Mouse (Mus musculus): Measurements from ENCODE around the gene Tsc22d2. TPM values are rescaled to one million over a fixed set of nuclear protein-coding genes. Genes with fewer than 3 reads are reported as not detected.

Gene Tsc22d2
- polyA plus RNA-seq, 1 experiment from 2014 or later: 16.1 TPM

DNA sequence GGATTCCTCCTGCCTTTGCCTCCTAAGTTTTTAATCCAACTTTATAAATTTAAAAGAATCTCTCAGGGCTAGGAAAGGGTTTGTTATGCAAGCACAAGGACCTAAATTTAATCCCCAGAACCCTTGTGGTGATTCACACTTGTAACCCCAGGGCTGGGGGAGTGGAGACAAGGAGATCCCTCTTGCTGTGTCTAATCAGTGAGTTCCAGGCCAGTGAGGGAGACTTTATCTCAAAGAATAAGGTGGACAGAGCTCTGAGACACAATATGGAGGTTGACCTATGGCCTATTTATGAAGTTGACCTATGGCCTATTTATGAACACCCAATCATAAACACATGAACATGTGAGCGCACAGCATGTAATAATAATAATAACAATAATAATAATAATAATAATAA, 31.8 kb upstream of the Tsc22d2 start:
- ATAC-seq (ENCODE audit: low FRiP score, low TSS enrichment): no peak
- Histone ChIP-seq H3K4me3 (ENCODE audit: low read length) (no peak overlapping the region), H3K4me1 (ENCODE audit: control insufficient read depth, insufficient read depth, low read length) (no peaks in the 10 kb centered on the region), H3K9me3 (ENCODE audit: control insufficient read depth, low read length) (no peaks in the 10 kb centered on the region), H3K27ac (ENCODE audit: low read depth, low read length) (no peak overlapping the region), H3K4me2 (replicated peaks; ENCODE audit: low read depth, low read length) (no peak overlapping the region), H3K9ac (ENCODE audit: low read depth, low read length) (no peak overlapping the region), H3K36me3 (ENCODE audit: control insufficient read depth, insufficient read depth, low read length) (no peaks in the 10 kb centered on the region), H3K27me3 (ENCODE audit: control insufficient read depth, insufficient read depth, low read length) (no peaks in the 10 kb centered on the region)
- 90% methylated on average over 1 of the region's 1 CpGs for WGBS

GRCm38 (mm10) chr3:58385060-58385459, 29.5 kb upstream of the Tsc22d2 start:
- no peaks in the 10 kb centered on the region for H3K4me1 ChIP-seq (ENCODE audit: control insufficient read depth, insufficient read depth, low read length)
- WGBS: 28% methylated on average over 1 of the region's 1 CpGs
- H3K9me3 ChIP-seq (ENCODE audit: control insufficient read depth, low read length): no peaks in the 10 kb centered on the region
- no peak overlapping the region for H3K27ac ChIP-seq (ENCODE audit: low read depth, low read length)
- no peak for ATAC-seq (ENCODE audit: low FRiP score, low TSS enrichment)
- no peaks in the 10 kb centered on the region for H3K27me3 ChIP-seq (ENCODE audit: control insufficient read depth, insufficient read depth, low read length)
- H3K9ac ChIP-seq (ENCODE audit: low read depth, low read length): no peak overlapping the region
- H3K4me2 ChIP-seq (replicated peaks; ENCODE audit: low read depth, low read length): no peak overlapping the region
- H3K4me3 ChIP-seq (ENCODE audit: low read length): no peak overlapping the region
- H3K36me3 ChIP-seq (ENCODE audit: control insufficient read depth, insufficient read depth, low read length): no peaks in the 10 kb centered on the region

- no peak overlapping the region for H3K4me2 ChIP-seq (replicated peaks; ENCODE audit: low read depth, low read length)
- no peak overlapping the region for H3K9ac ChIP-seq (ENCODE audit: low read depth, low read length)
- 86% methylated on average over 4 of the region's 4 CpGs for WGBS
- ATAC-seq (ENCODE audit: low FRiP score, low TSS enrichment): no peak
- no peaks in the 10 kb centered on the region for H3K9me3 ChIP-seq (ENCODE audit: control insufficient read depth, low read length)
- no peaks in the 10 kb centered on the region for H3K4me1 ChIP-seq (ENCODE audit: control insufficient read depth, insufficient read depth, low read length)
- H3K27ac ChIP-seq (ENCODE audit: low read depth, low read length): no peak overlapping the region
- H3K27me3 ChIP-seq (ENCODE audit: control insufficient read depth, insufficient read depth, low read length): no peaks in the 10 kb centered on the region
- H3K36me3 ChIP-seq (ENCODE audit: control insufficient read depth, insufficient read depth, low read length): no peaks in the 10 kb centered on the region
- no peak overlapping the region for H3K4me3 ChIP-seq (ENCODE audit: low read length)
Observed at GRCm38 (mm10) chr3:58388731-58389130, 25.8 kb upstream of the Tsc22d2 start.

- Histone ChIP-seq H3K4me2 (replicated peaks; ENCODE audit: low read depth, low read length) (no peak overlapping the region), H3K27me3 (ENCODE audit: control insufficient read depth, insufficient read depth, low read length) (no peaks in the 10 kb centered on the region), H3K4me1 (ENCODE audit: control insufficient read depth, insufficient read depth, low read length) (no peaks in the 10 kb centered on the region), H3K27ac (ENCODE audit: low read depth, low read length) (no peak overlapping the region), H3K36me3 (ENCODE audit: control insufficient read depth, insufficient read depth, low read length) (no peaks in the 10 kb centered on the region), H3K9ac (ENCODE audit: low read depth, low read length) (no peak overlapping the region), H3K4me3 (ENCODE audit: low read length) (no peak overlapping the region), H3K9me3 (ENCODE audit: control insufficient read depth, low read length) (no peaks in the 10 kb centered on the region)
- 49% methylated on average over 5 of the region's 5 CpGs for WGBS
- ATAC-seq (ENCODE audit: low FRiP score, low TSS enrichment): no peak
Observed at GRCm38 (mm10) chr3:58398541-58398940, 16.0 kb upstream of the Tsc22d2 start.

DNA sequence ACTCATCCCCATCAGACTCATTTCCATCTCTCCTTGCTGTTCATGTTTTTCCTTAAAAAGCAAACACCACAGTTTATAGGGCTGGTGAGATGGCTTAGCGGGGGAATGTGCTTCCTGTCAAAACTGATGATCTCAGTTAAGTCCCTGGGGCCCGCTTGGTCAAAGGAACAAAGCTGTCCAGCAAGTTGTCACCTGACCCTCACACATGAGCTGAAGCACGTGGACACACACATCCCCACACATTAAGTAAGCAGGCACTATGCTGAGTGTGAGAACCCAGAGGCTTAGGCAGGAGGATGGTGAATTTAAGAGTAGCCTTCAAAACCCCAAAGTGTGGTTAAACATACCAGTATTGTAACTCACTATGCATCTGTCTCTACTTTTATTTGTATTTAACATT, 14.6 kb upstream of the Tsc22d2 start:
- Histone ChIP-seq H3K27me3 (ENCODE audit: control insufficient read depth, insufficient read depth, low read length) (no peaks in the 10 kb centered on the region), H3K4me2 (replicated peaks; ENCODE audit: low read depth, low read length) (no peak overlapping the region), H3K36me3 (ENCODE audit: control insufficient read depth, insufficient read depth, low read length) (no peaks in the 10 kb centered on the region), H3K4me3 (ENCODE audit: low read length) (no peak overlapping the region), H3K4me1 (ENCODE audit: control insufficient read depth, insufficient read depth, low read length) (no peaks in the 10 kb centered on the region), H3K9ac (ENCODE audit: low read depth, low read length) (no peak overlapping the region), H3K9me3 (ENCODE audit: control insufficient read depth, low read length) (no peaks in the 10 kb centered on the region), H3K27ac (ENCODE audit: low read depth, low read length) (no peak overlapping the region)
- 57% methylated on average over 3 of the region's 3 CpGs for WGBS
- no peak for ATAC-seq (ENCODE audit: low FRiP score, low TSS enrichment)

DNA sequence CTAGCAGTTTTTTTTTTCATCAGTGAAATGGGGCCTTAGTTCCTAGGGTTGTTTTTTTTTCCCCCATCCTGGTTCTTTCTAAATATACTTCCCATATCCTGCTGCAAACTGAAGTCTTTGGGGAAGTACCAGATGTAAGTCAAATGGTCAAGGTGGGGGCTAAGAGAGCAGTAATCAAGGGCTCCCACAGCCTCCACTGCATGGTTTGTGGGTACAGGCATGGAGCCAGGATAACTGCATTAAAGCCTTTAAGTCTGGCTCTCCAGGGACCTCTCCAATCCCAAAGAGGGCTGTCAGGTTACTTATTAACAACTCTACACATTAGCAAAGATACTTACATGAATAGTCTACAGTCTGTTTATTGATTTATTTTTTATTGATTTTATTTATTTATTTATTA, 2.8 kb upstream of the Tsc22d2 start:
- Histone ChIP-seq H3K9me3 (ENCODE audit: control insufficient read depth, low read length) (no peaks in the 10 kb centered on the region), H3K27me3 (ENCODE audit: control insufficient read depth, insufficient read depth, low read length) (no peaks in the 10 kb centered on the region), H3K9ac (ENCODE audit: low read depth, low read length) (no peak overlapping the region), H3K4me2 (replicated peaks; ENCODE audit: low read depth, low read length) (no peak overlapping the region), H3K36me3 (ENCODE audit: control insufficient read depth, insufficient read depth, low read length) (no peaks in the 10 kb centered on the region), H3K4me1 (ENCODE audit: control insufficient read depth, insufficient read depth, low read length) (no peaks in the 10 kb centered on the region), H3K27ac (ENCODE audit: low read depth, low read length) (no peak overlapping the region), H3K4me3 (ENCODE audit: low read length) (no peak overlapping the region)
- no peak for ATAC-seq (ENCODE audit: low FRiP score, low TSS enrichment)

- ATAC-seq (ENCODE audit: low FRiP score, low TSS enrichment): no peak
- Histone ChIP-seq H3K36me3 (ENCODE audit: control insufficient read depth, insufficient read depth, low read length) (peaks cover 5% of the 10 kb centered on the region; the same call in 1 of the 2 replicates), H3K27ac (ENCODE audit: low read depth, low read length) (peak overlapping the region; percentile 100; the same call in 1 of the 2 replicates), H3K27me3 (ENCODE audit: control insufficient read depth, insufficient read depth, low read length) (no peaks in the 10 kb centered on the region), H3K9ac (ENCODE audit: low read depth, low read length) (peak overlapping the region; percentile 99; the same call in 1 of the 2 replicates), H3K4me2 (replicated peaks; ENCODE audit: low read depth, low read length) (peak overlapping the region; percentile 85), H3K9me3 (ENCODE audit: control insufficient read depth, low read length) (no peaks in the 10 kb centered on the region), H3K4me3 (ENCODE audit: low read length) (peak overlapping the region; percentile 95), H3K4me1 (ENCODE audit: control insufficient read depth, insufficient read depth, low read length) (no peaks in the 10 kb centered on the region; the same call in 1 of the 2 replicates)
- WGBS: 42% methylated on average over 5 of the region's 5 CpGs
Observed at GRCm38 (mm10) chr3:58413671-58414070, 844 bp upstream of the Tsc22d2 start.

- peak overlapping the region; percentile 95 for H3K4me3 ChIP-seq (ENCODE audit: low read length)
- no peaks in the 10 kb centered on the region for H3K27me3 ChIP-seq (ENCODE audit: control insufficient read depth, insufficient read depth, low read length)
- peak overlapping the region; percentile 100 for H3K27ac ChIP-seq (ENCODE audit: low read depth, low read length)
- peak overlapping the region; percentile 99 for H3K9ac ChIP-seq (ENCODE audit: low read depth, low read length)
- H3K4me2 ChIP-seq (replicated peaks; ENCODE audit: low read depth, low read length): peak overlapping the region; percentile 85
- peaks cover 5% of the 10 kb centered on the region; the same call in 1 of the 2 replicates for H3K36me3 ChIP-seq (ENCODE audit: control insufficient read depth, insufficient read depth, low read length)
- H3K9me3 ChIP-seq (ENCODE audit: control insufficient read depth, low read length): no peaks in the 10 kb centered on the region
- ATAC-seq (ENCODE audit: low FRiP score, low TSS enrichment): peak; percentile 73
- peaks cover 1% of the 10 kb centered on the region; the same call in 1 of the 2 replicates for H3K4me1 ChIP-seq (ENCODE audit: control insufficient read depth, insufficient read depth, low read length)
- WGBS: under 1% methylated on average over 103 of the region's 113 CpGs
Observed at GRCm38 (mm10) chr3:58414986-58415883, 720 bp downstream of the Tsc22d2 start.
